ENCODE assay signal across 17 mouse cellular contexts in the genomic region with DNA sequence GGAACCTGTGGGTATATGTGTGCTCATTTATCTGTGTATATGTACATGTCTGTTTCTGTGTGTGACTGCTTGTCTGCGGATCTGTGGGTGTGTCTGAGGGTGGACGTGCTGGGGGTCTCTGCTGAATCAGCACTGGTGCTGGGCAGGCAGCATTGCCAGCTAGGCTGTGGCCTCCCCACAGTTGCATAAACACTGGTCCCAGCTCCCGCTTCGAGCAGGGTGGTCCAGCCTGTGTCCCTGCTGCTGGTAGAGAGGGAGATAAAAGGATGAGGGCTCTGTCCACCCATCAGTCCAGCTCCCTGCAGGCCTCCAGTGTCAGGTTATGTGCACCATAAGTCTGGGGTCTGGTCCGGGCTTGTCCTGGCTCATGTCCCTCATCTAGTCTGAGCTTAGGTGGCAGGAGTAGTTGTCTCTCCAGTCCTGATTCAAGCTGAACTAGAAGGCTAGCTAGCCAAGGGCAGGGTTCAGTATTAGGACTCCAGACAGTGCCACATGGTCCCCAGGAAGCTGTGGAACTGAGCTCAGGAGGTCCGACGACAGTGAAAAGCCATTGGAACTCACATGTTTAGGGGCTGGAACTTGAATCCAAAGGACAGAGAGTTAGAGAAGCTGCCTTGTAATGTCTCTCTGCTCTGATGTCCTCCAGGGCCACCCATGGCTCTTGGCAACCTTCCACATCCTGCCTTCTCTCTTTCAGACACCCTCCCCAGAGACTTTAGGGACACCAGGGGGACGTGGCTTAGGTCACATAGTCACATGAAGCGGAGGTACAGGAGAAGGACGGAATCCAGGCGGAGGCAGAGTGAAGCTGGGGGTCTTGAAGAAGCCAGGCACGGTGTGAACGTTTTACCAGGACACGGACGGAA. TPM values are rescaled to one million over a fixed set of nuclear protein-coding genes. Genes with fewer than 3 reads are reported as not detected.
A peak's percentile ranks its signal among the peaks of the same experiment; 100 is the strongest.
DNase-seq lines count a peak whose midpoint lies in the region; ATAC-seq lines count a peak whose summit lies in the region.
"Had no signal": no experiment of that assay in that cellular context is flagged by ENCODE, and none has a peak within 500 bp of the region (broad histone marks: within the 10 kb centered on the region; RNA-seq: fewer than 3 reads in every experiment).

No protein-coding gene starts in this region.

- H3K27me3 ChIP-seq in lung, embryonic 16.5 days (ENCODE audit: control insufficient read depth, insufficient read depth, low read depth, low read length): no peaks in the 10 kb centered on the region
- H3K27me3 ChIP-seq in stomach, embryonic 16.5 days (ENCODE audit: control insufficient read depth, insufficient read depth, low read length): no peaks in the 10 kb centered on the region

- no peaks in the 10 kb centered on the region for H3K36me3 ChIP-seq in lung, embryonic 16.5 days (ENCODE audit: control insufficient read depth, insufficient read depth, low read length)
- H3K36me3 ChIP-seq in stomach, embryonic 16.5 days (ENCODE audit: control insufficient read depth, insufficient read depth, low read length): no peaks in the 10 kb centered on the region
- H3K36me3 ChIP-seq: forebrain, embryonic 10.5 days had no signal

- peaks cover 16% of the 10 kb centered on the region; the same call in 1 of the 2 replicates for H3K4me1 ChIP-seq in lung, embryonic 16.5 days (replicated peaks; ENCODE audit: control insufficient read depth, insufficient read depth, low read length)
- H3K4me1 ChIP-seq in stomach, embryonic 16.5 days (ENCODE audit: control insufficient read depth, insufficient read depth, low read length): peaks cover 4% of the 10 kb centered on the region; the same call in 1 of the 2 replicates
- H3K4me1 ChIP-seq: megakaryocyte, embryonic 14.5 days had no signal

- H3K9ac ChIP-seq in lung, embryonic 16.5 days (ENCODE audit: low read length): peak overlapping the region; percentile 25; the same call in 1 of the 2 replicates
- H3K9ac ChIP-seq in stomach, embryonic 16.5 days (ENCODE audit: low read length): peak overlapping the region; percentile 43

- H3K4me2 ChIP-seq in lung, embryonic 16.5 days (ENCODE audit: low read depth, low read length): peak overlapping the region; percentile 40
- no peak overlapping the region for H3K4me2 ChIP-seq in stomach, embryonic 16.5 days (ENCODE audit: low read depth, low read length)

- 49% methylated on average over 15 of the region's 15 CpGs for WGBS in lung, embryonic 16.5 days
- WGBS in stomach, embryonic 16.5 days: 60% methylated on average over 15 of the region's 15 CpGs

- no peaks in the 10 kb centered on the region for H3K9me3 ChIP-seq in lung, embryonic 16.5 days (ENCODE audit: control insufficient read depth, low read length)
- H3K9me3 ChIP-seq in stomach, embryonic 16.5 days (replicated peaks; ENCODE audit: control insufficient read depth, low read length): no peaks in the 10 kb centered on the region
- H3K9me3 ChIP-seq: forebrain, embryonic 10.5 days; megakaryocyte, embryonic 14.5 days had no signal

- peak overlapping the region; percentile 12 for H3K4me3 ChIP-seq in lung, embryonic 16.5 days (ENCODE audit: low read length)
- no peak overlapping the region for H3K4me3 ChIP-seq in stomach, embryonic 16.5 days (replicated peaks; ENCODE audit: low read length)
- H3K4me3 ChIP-seq: forebrain, embryonic 10.5 days; left cerebral cortex, adult 2 months had no signal

- peak; percentile 95 for DNase-seq in heart, adult 11 months
- no peak for DNase-seq in heart, postnatal 25 days (ENCODE audit: low spot score)
- DNase-seq in lung, adult 18-20 months: no peak
- DNase-seq in kidney, postnatal 14 days: peak; percentile 50
- DNase-seq in c-Kit-positive CD71-positive TER-119-positive erythroid progenitor cells, embryonic 14.5 days (ENCODE audit: low spot score): no peak
- DNase-seq in frontal cortex, postnatal 14 days (ENCODE audit: low spot score in 2 of 2): no peak
- DNase-seq: cerebellum, adult 11-12 months; liver; thymus, postnatal 25 days had no signal

- H3K27ac ChIP-seq in lung, embryonic 16.5 days (ENCODE audit: low read length): peak overlapping the region; percentile 93
- peak overlapping the region; percentile 70 for H3K27ac ChIP-seq in stomach, embryonic 16.5 days (ENCODE audit: low read length)
- H3K27ac ChIP-seq: forebrain, embryonic 10.5 days; left cerebral cortex, adult 2 months had no signal

- peak; percentile 85 for ATAC-seq in lung, embryonic 16.5 days (ENCODE audit: low read depth)
- peak; percentile 14; the same call in 1 of the 2 replicates for ATAC-seq in stomach, embryonic 16.5 days (ENCODE audit: insufficient read depth, low FRiP score)

- intact Hi-C loops in heart, postnatal 25 days (cut with DNase I): loop anchor here (5.0 kb wide), 1 partner anchor 42 kb away; no protein-coding TSS in a partner anchor

RNA-seq across cellular contexts. Expression of a gene that starts 23.3 kb away (rescaled TPM):
- not detected for total RNA-seq in heart, postnatal 25 days (2021)
- polyA plus RNA-seq in lung, embryonic 16.5 days (2015; fragmentation: Nextera tagmentation; extraction: Ambion mirVana): not detected in 2 replicates
- polyA plus RNA-seq in stomach, embryonic 16.5 days (2015; fragmentation: Nextera tagmentation; extraction: Ambion mirVana): not detected in 2 replicates
- total RNA-seq: heart, postnatal 14 days; left cerebral cortex, adult 2 months; monocyte, adult 5-6 weeks had no signal
- polyA plus RNA-seq: forebrain, embryonic 10.5 days; large intestine, adult 2 months had no signal

RNA-seq across cellular contexts. Expression of a gene that starts 27.7 kb away (rescaled TPM):
- total RNA-seq in heart, postnatal 25 days (2021): 1 to 10 TPM; 7.6 to 7.9 TPM
- polyA plus RNA-seq in lung, embryonic 16.5 days (2015; fragmentation: Nextera tagmentation; extraction: Ambion mirVana): 60.3 and 61.6 TPM in 2 replicates
- 17.5 and 17.9 TPM in 2 replicates for polyA plus RNA-seq in stomach, embryonic 16.5 days (2015; fragmentation: Nextera tagmentation; extraction: Ambion mirVana)
- total RNA-seq: monocyte, adult 5-6 weeks had no signal

RNA-seq across cellular contexts. Expression of a gene that starts 33.0 kb away (rescaled TPM):
- total RNA-seq in heart, postnatal 25 days (2021): over 10,000 TPM; 11,742 to 12,072 TPM
- 10.6 and 13.9 TPM in 2 replicates for polyA plus RNA-seq in lung, embryonic 16.5 days (2015; fragmentation: Nextera tagmentation; extraction: Ambion mirVana)
- polyA plus RNA-seq in stomach, embryonic 16.5 days (2015; fragmentation: Nextera tagmentation; extraction: Ambion mirVana): 0.59 and 12.9 TPM in 2 replicates
- total RNA-seq: left cerebral cortex, adult 2 months; monocyte, adult 5-6 weeks had no signal

RNA-seq across cellular contexts. Expression of a gene that starts 39.2 kb away (rescaled TPM):
- total RNA-seq in heart, postnatal 25 days (2021): not detected
- polyA plus RNA-seq in lung, embryonic 16.5 days (2015; fragmentation: Nextera tagmentation; extraction: Ambion mirVana): not detected in 2 replicates
- polyA plus RNA-seq in stomach, embryonic 16.5 days (2015; fragmentation: Nextera tagmentation; extraction: Ambion mirVana): not detected in 2 replicates
- total RNA-seq: heart, postnatal 14 days; left cerebral cortex, adult 2 months; monocyte, adult 5-6 weeks had no signal
- polyA plus RNA-seq: forebrain, embryonic 10.5 days; large intestine, adult 2 months had no signal

RNA-seq across cellular contexts. Expression of a gene that starts 51.9 kb away (rescaled TPM):
- not detected for total RNA-seq in heart, postnatal 25 days (2021)
- not detected in 2 replicates for polyA plus RNA-seq in lung, embryonic 16.5 days (2015; fragmentation: Nextera tagmentation; extraction: Ambion mirVana)
- not detected in 2 replicates for polyA plus RNA-seq in stomach, embryonic 16.5 days (2015; fragmentation: Nextera tagmentation; extraction: Ambion mirVana)
- total RNA-seq: heart, postnatal 14 days; monocyte, adult 5-6 weeks had no signal
- polyA plus RNA-seq: forebrain, embryonic 10.5 days; large intestine, adult 2 months had no signal

Comparison
In these comparisons a context has a peak if more than half of its experiments do, and no peak if none do; other contexts are left out.
1. DNase-seq: peak in heart, adult 11 months (single experiment) and kidney, postnatal 14 days (single experiment); none in heart, postnatal 25 days (single experiment), lung, adult 18-20 months (0 of 2), c-Kit-positive CD71-positive TER-119-positive erythroid progenitor cells, embryonic 14.5 days (single experiment) and frontal cortex, postnatal 14 days (0 of 2).